Mouse (Mus musculus) hindbrain, embryonic 15.5 days (tissue): ENCODE measurements around the gene P2rx5. TPM values are rescaled to one million over a fixed set of nuclear protein-coding genes. Genes with fewer than 3 reads are reported as not detected.

Source experiments
- ATAC-seq: fragments of 200-750 bp; cut with Nextera tagmentation; 2 replicates; pipeline ENCODE4 v1.8.0; 2017; ENCODE audit warnings: low read depth, moderate number of reproducible peaks, moderate TSS enrichment; ENCODE audit not compliant: low FRiP score
- H3K27ac ChIP-seq: fragments of 300-500 bp; sonication (generic); replicated peaks from 2 replicates; pipeline ENCODE4 v1.5.1; 2015; ENCODE audit warnings: mild to moderate bottlenecking, inconsistent platforms
- H3K27me3 ChIP-seq: fragments of 300-500 bp; sonication (generic); 2 replicates; pipeline ENCODE4 v1.6.1; 2015; ENCODE audit warnings: control low read depth, inconsistent platforms
- H3K36me3 ChIP-seq: fragments of 300-500 bp; sonication (generic); 2 replicates; pipeline ENCODE4 v1.6.1; 2015; ENCODE audit warnings: control low read depth, inconsistent platforms
- H3K4me1 ChIP-seq: fragments of 300-500 bp; sonication (generic); replicated peaks from 2 replicates; pipeline ENCODE4 v1.6.1; 2015; ENCODE audit warnings: control low read depth, inconsistent platforms
- H3K4me2 ChIP-seq: fragments of 300-500 bp; sonication (generic); 2 replicates; pipeline ENCODE4 v1.6.1; 2015; ENCODE audit warnings: moderate library complexity, mild to moderate bottlenecking, inconsistent platforms
- H3K4me3 ChIP-seq: fragments of 300-500 bp; sonication (generic); 2 replicates; pipeline ENCODE4 v1.5.1; 2015; ENCODE audit warnings: mild to moderate bottlenecking, inconsistent platforms
- H3K9ac ChIP-seq: fragments of 300-500 bp; sonication (generic); 2 replicates; pipeline ENCODE4 v1.6.1; 2015; ENCODE audit warnings: inconsistent platforms
- H3K9me3 ChIP-seq: fragments of 300-500 bp; sonication (generic); 2 replicates; pipeline ENCODE4 v1.6.1; 2016; ENCODE audit warnings: control low read depth, inconsistent platforms
- WGBS: fragments of 180-500 bp; shearing (Covaris S2); methylation state at CpG from one replicate; pipeline ENCODE4 v1.1.7; 2015; 5-methylcytosine and 5-hydroxymethylcytosine counted together
- polyA plus RNA-seq: library from polyadenylated mRNA; unstranded; fragments of >200 nt; fragmentation: Nextera tagmentation; extraction: Ambion mirVana; gene quantifications from 2 replicates; pipeline ENCODE4 v1.2.1, GENCODE M21; 2015

P2rx5 gene
- polyA plus RNA-seq, 1 experiment from 2014 or later = 0.43 TPM

- Histone ChIP-seq H3K27ac (no peak overlapping the region), H3K9ac (no peak overlapping the region), H3K4me3 (no peak overlapping the region), H3K36me3 (no peaks in the 10 kb centered on the region), H3K9me3 (no peaks in the 10 kb centered on the region), H3K4me2 (no peak overlapping the region), H3K27me3 (no peaks in the 10 kb centered on the region), H3K4me1 (peaks cover 24% of the 10 kb centered on the region)
- no peak for ATAC-seq
- 71% methylated on average over 2 of the region's 2 CpGs for WGBS
These were observed 40.8 kb downstream of the P2rx5 start for GRCm38 (mm10) chr11:73201021-73201420.

DNA sequence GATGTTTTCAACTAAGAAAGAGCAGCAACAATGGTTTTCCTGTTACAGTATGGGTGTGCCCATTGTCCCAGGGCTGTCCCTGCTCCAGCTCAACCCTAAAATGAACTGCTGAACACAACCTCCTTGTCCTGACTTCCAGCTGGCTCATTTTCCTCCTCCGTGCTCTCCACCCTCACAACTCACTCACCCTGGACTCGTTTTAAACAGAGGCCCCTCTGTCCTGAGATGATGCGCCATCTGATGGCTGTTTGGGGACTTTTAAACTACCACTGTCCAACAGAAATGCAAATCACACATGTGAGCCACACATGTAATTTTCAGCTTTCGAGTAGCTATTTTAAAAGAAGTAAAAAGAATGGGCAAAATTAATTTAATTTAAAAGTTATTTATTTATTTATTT lies 41.4 kb downstream of the P2rx5 start:
- Histone ChIP-seq H3K4me2 (no peak overlapping the region), H3K9ac (no peak overlapping the region), H3K4me1 (peaks cover 24% of the 10 kb centered on the region), H3K27ac (no peak overlapping the region), H3K9me3 (no peaks in the 10 kb centered on the region), H3K4me3 (no peak overlapping the region), H3K36me3 (no peaks in the 10 kb centered on the region), H3K27me3 (no peaks in the 10 kb centered on the region)
- ATAC-seq = no peak
- 28% methylated on average over 4 of the region's 4 CpGs for WGBS

DNA sequence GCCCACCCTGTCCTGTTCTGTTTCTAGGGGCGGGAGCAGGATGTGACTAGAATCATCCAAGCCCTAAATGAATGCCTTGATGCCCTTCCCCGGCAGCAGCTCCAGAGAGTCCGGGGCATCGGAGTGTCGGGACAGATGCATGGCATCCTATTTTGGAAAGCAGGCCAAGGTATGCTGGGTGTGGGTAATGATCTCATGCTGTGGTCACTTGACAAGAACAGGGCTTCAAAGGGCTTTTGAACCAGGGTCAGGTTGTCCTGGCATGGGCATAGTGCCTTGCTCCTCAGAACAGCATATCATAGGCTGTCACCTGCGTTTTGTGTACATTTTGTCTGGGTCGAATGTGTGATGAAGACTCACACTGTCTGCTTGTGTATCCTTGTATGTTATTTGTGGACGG lies 43.7 kb downstream of the P2rx5 start:
- no peaks in the 10 kb centered on the region for H3K36me3 ChIP-seq
- H3K4me3 ChIP-seq = no peak overlapping the region
- H3K27me3 ChIP-seq = no peaks in the 10 kb centered on the region
- H3K9me3 ChIP-seq = no peaks in the 10 kb centered on the region
- 87% methylated on average over 8 of the region's 8 CpGs for WGBS
- no peak for ATAC-seq
- no peak overlapping the region for H3K9ac ChIP-seq
- H3K4me2 ChIP-seq = no peak overlapping the region
- H3K4me1 ChIP-seq = peaks cover 7% of the 10 kb centered on the region
- no peak overlapping the region for H3K27ac ChIP-seq

DNA sequence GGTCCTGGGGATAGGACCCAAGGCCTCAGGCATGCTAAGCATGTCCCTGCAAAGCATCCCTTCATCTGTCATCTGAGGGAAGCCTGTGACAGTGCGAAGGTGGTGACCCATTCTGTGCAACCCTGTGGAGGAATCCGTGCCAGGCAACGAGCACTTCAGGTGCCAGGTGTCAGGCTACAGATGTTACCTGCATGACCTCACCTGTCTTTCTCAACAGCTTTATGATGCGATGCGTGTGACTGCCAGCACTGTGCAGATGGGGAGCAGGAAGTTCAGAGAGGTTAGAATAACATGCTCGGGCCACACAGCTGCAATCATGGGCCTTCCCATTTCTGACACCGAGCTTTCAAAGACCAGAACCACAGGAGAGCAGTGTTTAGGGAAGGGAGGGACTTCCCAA lies 45.0 kb downstream of the P2rx5 start:
- Histone ChIP-seq H3K9ac (no peak overlapping the region), H3K27me3 (no peaks in the 10 kb centered on the region), H3K4me2 (no peak overlapping the region), H3K27ac (no peak overlapping the region), H3K4me1 (peaks cover under 1% of the 10 kb centered on the region; the same call in 1 of the 2 replicates), H3K36me3 (no peaks in the 10 kb centered on the region), H3K4me3 (no peak overlapping the region), H3K9me3 (no peaks in the 10 kb centered on the region)
- 83% methylated on average over 7 of the region's 7 CpGs for WGBS
- no peak for ATAC-seq

DNA sequence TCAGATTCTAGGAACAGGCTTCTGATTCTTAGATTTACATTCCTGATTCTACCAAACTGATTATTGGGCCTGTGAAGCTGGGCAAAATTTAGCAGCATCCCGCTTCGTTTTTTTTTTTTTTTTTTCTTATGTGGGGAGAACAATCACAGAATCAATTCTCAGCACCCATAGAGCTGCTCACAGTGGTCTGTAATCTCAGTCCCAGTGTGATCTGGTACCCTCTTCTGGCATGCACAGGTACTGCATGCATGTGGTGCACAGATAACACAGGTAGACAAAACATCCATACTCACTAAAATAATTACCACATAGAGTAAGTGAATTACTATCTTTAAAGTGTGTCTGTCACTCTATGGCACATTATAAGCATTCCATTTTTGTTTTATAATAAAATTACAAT lies 47.4 kb downstream of the P2rx5 start:
- no peaks in the 10 kb centered on the region for H3K36me3 ChIP-seq
- no peaks in the 10 kb centered on the region for H3K4me1 ChIP-seq
- ATAC-seq = no peak
- no peak overlapping the region for H3K9ac ChIP-seq
- no peak overlapping the region for H3K4me2 ChIP-seq
- no peak overlapping the region for H3K27ac ChIP-seq
- 80% methylated on average over 2 of the region's 2 CpGs for WGBS
- H3K4me3 ChIP-seq = no peak overlapping the region
- no peaks in the 10 kb centered on the region for H3K9me3 ChIP-seq
- H3K27me3 ChIP-seq = no peaks in the 10 kb centered on the region

GRCm38 (mm10) chr11:73213956-73214355 lies 53.7 kb downstream of the P2rx5 start:
- Histone ChIP-seq H3K4me2 (no peak overlapping the region), H3K9ac (no peak overlapping the region), H3K9me3 (no peaks in the 10 kb centered on the region), H3K36me3 (no peaks in the 10 kb centered on the region), H3K4me1 (no peaks in the 10 kb centered on the region), H3K27me3 (no peaks in the 10 kb centered on the region), H3K4me3 (no peak overlapping the region), H3K27ac (no peak overlapping the region)
- ATAC-seq = no peak
- WGBS = 72% methylated on average over 3 of the region's 3 CpGs

GRCm38 (mm10) chr11:73219671-73220070 lies 59.5 kb downstream of the P2rx5 start:
- WGBS = 69% methylated on average over 2 of the region's 2 CpGs

GRCm38 (mm10) chr11:73220651-73221050 lies 60.4 kb downstream of the P2rx5 start:
- H3K4me1 ChIP-seq = no peaks in the 10 kb centered on the region
- H3K27me3 ChIP-seq = no peaks in the 10 kb centered on the region
- H3K27ac ChIP-seq = no peak overlapping the region
- ATAC-seq = no peak
- no peaks in the 10 kb centered on the region for H3K9me3 ChIP-seq
- no peak overlapping the region for H3K4me2 ChIP-seq
- H3K36me3 ChIP-seq = no peaks in the 10 kb centered on the region
- no peak overlapping the region for H3K4me3 ChIP-seq
- 100% methylated on average over 1 of the region's 1 CpGs for WGBS
- no peak overlapping the region for H3K9ac ChIP-seq

More at GRCm38 (mm10) chr11:73219671-73220070, 59.5 kb downstream of the P2rx5 start:
- ATAC-seq = no peak
- Histone ChIP-seq H3K4me2 (no peak overlapping the region), H3K9me3 (no peaks in the 10 kb centered on the region), H3K36me3 (no peaks in the 10 kb centered on the region), H3K9ac (no peak overlapping the region), H3K4me3 (no peak overlapping the region), H3K27me3 (no peaks in the 10 kb centered on the region), H3K27ac (no peak overlapping the region), H3K4me1 (no peaks in the 10 kb centered on the region)

Other genes starting within 250 kb of the P2rx5 start
- 1.6 and 2.5 TPM in 2 replicates for gene Atp2a3, start 199.3 kb upstream of the P2rx5 start, polyA plus RNA-seq
- 0.39 and 0.73 TPM in 2 replicates for gene P2rx1, start 161.3 kb upstream of the P2rx5 start, polyA plus RNA-seq
- 32.2 and 32.4 TPM in 2 replicates for gene Camkk1, start 141.4 kb upstream of the P2rx5 start, polyA plus RNA-seq
- gene Ncbp3, start 112.6 kb upstream of the P2rx5 start, polyA plus RNA-seq = 10.4 and 10.6 TPM in 2 replicates
- 0.22 and 0.35 TPM in 2 replicates for gene Itgae, start 69.8 kb upstream of the P2rx5 start, polyA plus RNA-seq
- 4.0 TPM in 2 replicates for gene Haspin, start 22.1 kb upstream of the P2rx5 start, polyA plus RNA-seq
- 126 and 131 TPM in 2 replicates for gene Emc6, start 16.6 kb downstream of the P2rx5 start, polyA plus RNA-seq
- gene Tax1bp3, start 16.7 kb downstream of the P2rx5 start, polyA plus RNA-seq = 131 TPM in 2 replicates
- gene Ctns, start 38.6 kb downstream of the P2rx5 start, polyA plus RNA-seq = 16.2 and 18.4 TPM in 2 replicates
- gene Shpk, start 39.0 kb downstream of the P2rx5 start, polyA plus RNA-seq = 2.6 and 2.9 TPM in 2 replicates
- gene Trpv1, start 73.9 kb downstream of the P2rx5 start, polyA plus RNA-seq = 0.41 and 0.68 TPM in 2 replicates
- 0.22 and 0.25 TPM in 2 replicates for gene Trpv3, start 107.0 kb downstream of the P2rx5 start, polyA plus RNA-seq
- 2.0 and 2.2 TPM in 2 replicates for gene Aspa, start 169.2 kb downstream of the P2rx5 start, polyA plus RNA-seq
- not detected in 2 replicates for gene Gm49340, start 169.3 kb downstream of the P2rx5 start, polyA plus RNA-seq
- 0.25 TPM in 1 of 2 replicates, not detected in the other for gene Spata22, start 169.3 kb downstream of the P2rx5 start, polyA plus RNA-seq
- gene Olfr20, start 190.4 kb downstream of the P2rx5 start, polyA plus RNA-seq = not detected in 2 replicates
- not detected in 2 replicates for gene Olfr376, start 210.8 kb downstream of the P2rx5 start, polyA plus RNA-seq
- not detected in 2 replicates for gene Olfr1, start 239.2 kb downstream of the P2rx5 start, polyA plus RNA-seq